Mouse (Mus musculus) kidney, adult 2 months (tissue): Measurements from ENCODE around the gene Fbxl12. TPM values are rescaled to one million over a fixed set of nuclear protein-coding genes. Genes with fewer than 3 reads are reported as not detected.
"Not testable (repeated sequence)": the region's sequence is repeated elsewhere in the genome, so short reads cannot be mapped to it uniquely, and the experiment has no call there.

Experiments
- DNase-seq: peaks from one replicate; pipeline ENCODE4 v3.0.0; 2021
- H3K27ac ChIP-seq: fragments of 200-500 bp; 2 replicates; pipeline ENCODE4 v1.5.1; 2012; ENCODE audit warnings: low read depth, low read length, control low read depth, inconsistent platforms; ENCODE audit not compliant: insufficient read depth
- H3K27me3 ChIP-seq: fragments of 200-500 bp; replicated peaks from 2 replicates; pipeline ENCODE4 v1.6.1; 2012; ENCODE audit warnings: mild to moderate bottlenecking, moderate library complexity, low read length, inconsistent platforms; ENCODE audit not compliant: control insufficient read depth, insufficient read depth
- H3K36me3 ChIP-seq: fragments of 200-500 bp; 2 replicates; pipeline ENCODE4 v1.6.1; 2012; ENCODE audit warnings: mild to moderate bottlenecking, moderate library complexity, low read length, inconsistent platforms; ENCODE audit not compliant: control insufficient read depth, insufficient read depth
- H3K4me1 ChIP-seq: fragments of 200-500 bp; 2 replicates; pipeline ENCODE4 v1.6.1; 2011; ENCODE audit warnings: low read length; ENCODE audit not compliant: control insufficient read depth, insufficient read depth
- H3K4me3 ChIP-seq: fragments of 200-500 bp; 2 replicates; pipeline ENCODE4 v1.5.1; 2011; ENCODE audit warnings: mild to moderate bottlenecking, low read depth, low read length, control low read depth; ENCODE audit not compliant: insufficient read depth
- CTCF ChIP-seq: fragments of 200-500 bp; conservative IDR thresholded peaks from 2 replicates; pipeline ENCODE4 v1.5.1; 2011; ENCODE audit warnings: low read depth, mild to moderate bottlenecking, control low read depth, low read length, moderate library complexity, mixed read lengths; ENCODE audit not compliant: insufficient read depth, insufficient read length
- POLR2A ChIP-seq: fragments of 200-500 bp; IDR thresholded peaks from one replicate; pipeline ENCODE4 v1.6.1; 2011; ENCODE audit warnings: low read depth, low read length, control low read depth
- WGBS: fragments of 180-500 bp; shearing (Covaris S2); methylation state at CpG from one replicate; pipeline ENCODE4 v1.1.7; 2018; 5-methylcytosine and 5-hydroxymethylcytosine counted together
- polyA plus RNA-seq: library from polyadenylated mRNA; depleted of rRNA; stranded (reverse); fragments of >200 nt; gene quantifications from 2 replicates; pipeline ENCODE4 v1.2.3, GENCODE M21; 2012

Gene Fbxl12
- polyA plus RNA-seq, 1 experiment = 22.0 TPM

GRCm38 (mm10) chr9:20638552-20638951 lies 6.0 kb downstream of the Fbxl12 start:
- Histone ChIP-seq H3K4me1 (peaks cover 3% of the 10 kb centered on the region; the same call in 1 of the 2 replicates), H3K36me3 (peaks cover 4% of the 10 kb centered on the region), H3K27ac (no peak overlapping the region), H3K4me3 (no peak overlapping the region), H3K27me3 (no peaks in the 10 kb centered on the region)
- TF ChIP-seq POLR2A = no peak
- no peak for TF ChIP-seq CTCF
- WGBS = 93% methylated on average over 19 of the region's 19 CpGs
- DNase-seq = no peak

GRCm38 (mm10) chr9:20636790-20637189 lies 7.8 kb downstream of the Fbxl12 start:
- Histone ChIP-seq H3K27me3 (no peaks in the 10 kb centered on the region), H3K4me3 (no peak overlapping the region), H3K36me3 (peaks cover 4% of the 10 kb centered on the region), H3K27ac (no peak overlapping the region), H3K4me1 (0 out of 2 replicates have a peak, but pooled peaks cover 3% of the 10 kb centered on the region)
- TF ChIP-seq POLR2A (no peak), CTCF (no peak)
- WGBS = 93% methylated on average over 2 of the region's 2 CpGs
- no peak for DNase-seq

- no peak overlapping the region for H3K4me3 ChIP-seq
- no peaks in the 10 kb centered on the region for H3K27me3 ChIP-seq
- 81% methylated on average over 3 of the region's 3 CpGs for WGBS
- DNase-seq = no peak
- no peak overlapping the region for H3K27ac ChIP-seq
- TF ChIP-seq POLR2A (no peak), CTCF (no peak)
- 0 out of 2 replicates have a peak, but pooled peaks cover 2% of the 10 kb centered on the region for H3K4me1 ChIP-seq
- peaks cover 4% of the 10 kb centered on the region for H3K36me3 ChIP-seq
Measured at GRCm38 (mm10) chr9:20636256-20636655, 8.3 kb downstream of the Fbxl12 start.

- DNase-seq, H3K4me1 ChIP-seq, H3K4me3 ChIP-seq, H3K36me3 ChIP-seq, H3K27ac ChIP-seq, H3K27me3 ChIP-seq: not testable (repeated sequence)
- WGBS = 93% methylated on average over 8 of the region's 8 CpGs
Measured at GRCm38 (mm10) chr9:20635676-20636075, 8.9 kb downstream of the Fbxl12 start.

- Histone ChIP-seq H3K36me3 (no peaks in the 10 kb centered on the region), H3K27ac (no peak overlapping the region), H3K27me3 (no peaks in the 10 kb centered on the region), H3K4me3 (no peak overlapping the region), H3K4me1 (no peaks in the 10 kb centered on the region)
- no peak for DNase-seq
- WGBS = 99% methylated on average over 2 of the region's 2 CpGs
- no peak for TF ChIP-seq POLR2A
- no peak for TF ChIP-seq CTCF
Measured at GRCm38 (mm10) chr9:20631332-20631731, 13.2 kb downstream of the Fbxl12 start.

- Histone ChIP-seq H3K4me1 (no peaks in the 10 kb centered on the region), H3K4me3 (no peak overlapping the region), H3K27me3 (no peaks in the 10 kb centered on the region), H3K27ac (no peak overlapping the region), H3K36me3 (no peaks in the 10 kb centered on the region)
- WGBS = 89% methylated on average over 2 of the region's 2 CpGs
- no peak for TF ChIP-seq CTCF
- no peak for TF ChIP-seq POLR2A
- no peak for DNase-seq
Measured at GRCm38 (mm10) chr9:20616685-20617084, 27.9 kb downstream of the Fbxl12 start.

- Histone ChIP-seq H3K27ac (no peak overlapping the region), H3K36me3 (no peaks in the 10 kb centered on the region), H3K4me1 (no peaks in the 10 kb centered on the region), H3K27me3 (no peaks in the 10 kb centered on the region), H3K4me3 (no peak overlapping the region)
- no peak for DNase-seq
- no peak for TF ChIP-seq CTCF
- TF ChIP-seq POLR2A = no peak
- 80% methylated on average over 5 of the region's 5 CpGs for WGBS
Measured at GRCm38 (mm10) chr9:20611976-20612375, 32.6 kb downstream of the Fbxl12 start.
